Mouse (Mus musculus) right cerebral cortex, postnatal 14 days (tissue): ENCODE measurements at regions not wholly inside any gene's neighbourhood (a gene's known extent, or its start where the extent isn't known, plus 50 kb on each side); places are given as distances from the start of the nearest gene placed in this dataset.

Source experiments
- DNase-seq: peaks from one replicate; pipeline ENCODE4 v3.0.0; 2022

DNA sequence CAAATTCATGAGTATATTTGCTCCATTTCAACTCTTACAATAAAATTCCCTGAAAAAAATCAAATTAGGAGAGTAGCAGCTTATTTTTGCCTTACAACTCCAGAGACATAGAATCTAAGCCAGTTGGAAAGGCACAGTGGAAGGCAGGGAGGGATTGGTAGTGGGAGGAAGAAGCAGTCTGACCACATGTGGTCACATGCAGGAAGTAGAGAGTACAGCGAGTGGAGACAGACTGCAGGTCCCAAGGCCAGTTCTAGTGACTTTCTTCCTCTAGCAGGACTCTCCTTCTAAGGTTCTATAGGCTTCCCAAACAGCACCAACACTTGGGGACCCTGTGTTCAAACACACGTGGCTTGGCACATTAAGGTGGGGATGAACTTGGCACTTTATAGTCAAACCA lies 245.6 kb upstream of the Adgrl4 start:
- no peak for DNase-seq

DNA sequence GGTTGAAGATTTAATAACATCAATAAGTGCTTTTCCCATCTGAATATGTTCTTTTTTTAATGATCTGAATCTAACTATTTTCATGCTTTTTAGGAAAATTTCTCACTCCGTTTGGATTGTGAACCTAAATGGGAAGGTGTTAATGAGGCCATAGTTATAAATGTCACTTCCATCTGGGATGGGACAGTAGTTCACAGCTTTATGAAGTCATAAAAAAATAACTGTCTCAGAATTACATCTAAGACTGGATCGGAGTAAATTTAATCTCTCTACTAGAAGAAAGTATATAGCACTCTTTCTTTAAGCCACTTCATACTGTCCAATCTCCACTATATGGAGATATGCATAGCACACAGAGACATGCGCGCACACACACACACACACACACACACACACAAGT lies 226.7 kb upstream of the Adgrl4 start:
- no peak for DNase-seq

DNA sequence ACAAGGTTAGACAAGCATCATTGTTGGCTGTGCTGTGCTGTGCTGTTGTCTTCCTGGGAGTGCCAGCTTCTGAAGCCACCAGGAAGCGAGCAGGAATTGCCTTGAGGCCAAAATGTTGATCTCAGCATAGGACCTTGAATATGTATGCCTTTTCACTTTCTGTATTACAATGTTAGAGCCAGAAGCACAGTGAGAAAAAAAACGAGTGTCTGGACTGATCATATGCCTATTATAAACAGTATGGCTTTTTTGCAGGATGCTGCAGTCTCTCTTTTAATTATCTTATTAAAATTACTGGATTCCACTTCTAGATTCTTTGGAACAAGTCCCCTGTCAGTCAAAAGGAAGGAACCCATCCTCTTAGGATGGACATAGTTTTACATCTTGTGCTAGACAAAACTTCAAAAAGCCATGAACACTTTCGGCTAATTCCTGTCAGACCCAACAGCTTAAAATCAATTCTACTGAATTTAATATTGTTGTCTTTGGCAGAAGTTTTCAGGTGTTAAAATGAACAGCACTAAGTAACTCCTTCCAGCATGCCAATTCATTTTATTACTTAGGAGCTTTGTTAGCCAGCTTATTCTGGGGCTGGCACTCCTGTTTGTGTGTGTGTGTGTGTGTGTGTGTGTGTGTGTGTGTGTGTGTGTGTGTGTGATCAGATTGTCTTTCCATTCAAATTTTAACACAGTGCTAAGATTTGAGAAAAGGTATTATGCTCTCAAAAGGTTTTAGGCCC lies 220.8 kb upstream of the Adgrl4 start:
- no peak for DNase-seq

DNA sequence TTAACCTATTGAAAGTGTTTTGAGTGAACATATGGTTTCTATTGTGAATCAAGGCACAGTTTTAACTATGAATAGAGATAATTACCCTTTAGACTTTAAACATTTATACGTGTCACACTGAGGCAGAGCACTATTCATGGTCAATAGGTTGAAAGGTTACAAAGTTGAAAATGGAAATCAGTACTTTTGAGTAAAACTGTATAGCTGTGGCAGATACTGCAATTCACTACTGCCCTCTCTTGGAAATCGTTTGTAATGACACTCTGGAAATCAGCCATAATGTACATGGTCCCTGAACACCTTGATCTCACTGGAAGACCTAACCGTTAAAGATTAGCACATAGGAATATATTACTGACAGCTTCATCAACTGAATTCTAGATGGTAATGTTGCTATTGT lies 215.3 kb upstream of the Adgrl4 start:
- no peak for DNase-seq

DNA sequence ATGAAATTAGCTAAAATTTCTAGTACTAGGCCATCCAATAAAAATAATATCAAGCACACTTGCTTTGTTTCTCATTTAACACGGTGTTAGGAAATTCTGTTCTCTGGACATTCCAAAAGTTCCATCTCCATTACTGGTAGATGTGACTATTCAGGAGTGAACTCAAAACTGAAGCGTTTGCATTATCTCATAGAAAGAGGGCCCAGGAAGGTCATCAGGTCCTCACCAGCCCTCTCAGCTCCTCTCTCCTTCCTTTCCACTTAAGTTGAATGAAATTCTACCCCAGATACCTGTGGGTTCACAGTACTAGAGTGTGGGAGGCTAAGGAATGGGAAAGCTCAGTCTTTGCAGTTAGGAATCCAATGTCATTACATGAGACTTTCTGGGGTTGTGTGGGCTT lies 185.2 kb upstream of the Adgrl4 start:
- DNase-seq = no peak

DNA sequence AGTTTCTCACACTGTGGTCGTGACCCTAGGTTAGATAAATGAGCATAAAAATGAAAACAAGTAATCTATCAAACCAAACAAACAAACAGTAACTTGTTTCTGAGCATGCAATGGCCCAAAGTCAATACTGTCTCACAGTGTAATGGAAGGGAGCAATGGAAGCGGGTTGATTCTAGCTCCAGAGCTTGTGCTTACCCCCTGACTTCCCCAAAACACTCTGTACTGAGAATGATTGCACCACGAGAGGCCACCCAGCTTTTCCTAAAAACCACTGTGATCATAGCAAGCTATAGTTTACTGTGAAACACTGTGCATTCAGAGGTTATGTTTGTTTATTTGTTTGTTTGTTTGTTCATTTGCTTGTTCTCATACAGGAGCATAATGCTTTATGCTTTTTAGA lies 174.9 kb upstream of the Adgrl4 start:
- no peak for DNase-seq

DNA sequence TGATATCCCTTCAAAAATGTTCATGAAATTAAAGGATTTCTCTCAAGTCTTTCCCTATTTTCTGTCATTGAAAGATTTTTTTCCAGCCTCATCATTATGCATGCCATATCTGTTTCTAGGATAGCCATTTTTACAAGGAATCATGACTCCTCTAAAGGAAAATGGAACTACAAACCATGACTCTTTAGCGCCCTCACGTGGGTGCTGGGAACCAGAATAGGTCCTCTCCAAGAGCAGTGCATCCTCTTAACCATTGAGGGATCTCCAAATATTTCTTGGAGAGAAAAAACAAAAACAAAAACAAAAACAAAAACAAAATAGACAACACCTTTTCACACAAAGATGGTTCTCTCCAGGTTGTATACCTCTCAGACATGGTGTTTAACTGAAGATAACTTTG lies 172.0 kb upstream of the Adgrl4 start:
- DNase-seq = no peak

DNA sequence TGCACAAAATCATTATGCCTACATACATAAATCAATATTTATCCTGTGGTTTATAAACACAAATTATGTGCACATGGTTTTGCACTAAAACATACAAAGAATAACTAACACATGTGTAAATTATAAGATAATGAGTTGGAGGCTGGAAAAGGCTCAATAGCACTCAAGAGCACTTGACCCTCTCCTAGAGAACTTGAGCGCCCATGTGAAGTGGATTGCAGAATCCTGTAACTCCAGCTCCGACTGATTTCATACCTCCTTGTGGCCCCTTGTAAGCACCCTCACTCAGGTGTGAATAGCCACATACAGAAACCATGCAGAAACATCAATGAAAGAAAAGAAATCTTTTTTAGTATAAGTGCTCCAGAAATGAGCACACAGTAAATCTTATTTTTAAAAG lies 168.2 kb upstream of the Adgrl4 start:
- no peak for DNase-seq

DNA sequence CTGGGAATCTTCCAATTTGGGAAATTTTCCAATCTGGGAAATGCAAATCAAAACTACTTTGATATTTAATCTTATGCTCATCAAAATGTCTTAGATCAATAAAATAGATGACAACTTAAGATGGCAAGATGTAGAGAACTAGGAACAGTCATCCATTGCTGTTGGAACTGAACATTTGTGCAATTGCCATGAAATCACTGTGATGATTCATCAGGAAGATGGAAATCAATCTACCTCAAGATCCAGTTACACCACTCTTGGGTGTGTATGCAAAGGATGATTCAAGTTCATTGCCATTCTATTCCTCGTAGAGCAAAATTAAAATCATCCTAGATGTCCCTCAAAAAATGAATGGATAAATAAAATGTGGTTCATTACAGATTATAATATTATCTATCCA lies 153.9 kb upstream of the Adgrl4 start:
- DNase-seq = no peak

DNA sequence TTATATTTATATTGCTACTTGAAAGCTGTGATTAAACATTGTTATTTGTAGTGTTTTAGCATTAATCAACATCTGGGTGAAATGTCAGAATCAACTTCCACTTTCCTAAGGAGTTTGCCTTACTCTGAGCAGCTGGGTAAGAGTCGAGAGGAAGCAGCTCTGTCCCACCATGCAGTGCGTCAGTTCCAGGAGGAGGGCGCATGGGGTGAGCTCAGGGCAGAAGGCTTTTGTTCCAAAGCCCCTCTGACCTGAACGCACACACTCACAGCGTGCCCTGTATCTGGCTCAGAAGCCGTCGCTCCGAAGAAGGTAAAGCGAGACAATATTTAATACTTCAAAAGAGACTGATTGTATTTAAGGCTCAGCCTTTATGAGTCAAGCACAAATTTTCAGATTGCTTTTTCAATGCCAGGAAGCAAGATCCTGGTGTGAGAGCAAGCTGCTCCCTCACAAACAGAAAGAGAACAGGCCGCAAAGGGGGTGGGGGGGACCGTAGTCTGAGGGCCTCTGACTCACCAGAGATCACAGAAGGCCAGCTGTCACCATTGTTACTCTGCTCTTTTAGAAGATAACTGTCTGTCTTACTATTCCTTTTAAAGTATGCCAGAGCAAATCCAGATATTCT lies 143.6 kb upstream of the Adgrl4 start:
- no peak for DNase-seq

DNA sequence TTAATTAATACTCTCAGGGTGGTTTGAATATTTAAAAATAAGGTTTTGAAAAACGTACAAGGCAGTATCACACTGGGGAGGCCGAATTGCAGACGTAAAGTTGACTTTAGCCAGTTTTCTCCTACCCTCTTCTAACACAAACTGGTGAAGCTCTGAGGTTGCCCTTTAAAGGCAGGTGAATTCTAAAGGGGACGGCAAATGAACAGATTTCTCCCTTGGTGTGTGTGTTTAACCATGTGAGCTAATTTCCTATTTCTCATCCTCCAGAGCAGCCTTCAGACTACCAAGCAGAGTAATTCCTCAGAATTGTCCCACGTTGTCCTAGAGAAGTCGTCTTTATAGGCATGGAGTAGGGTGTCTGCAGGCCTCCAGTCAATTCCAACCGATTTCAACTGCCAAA lies 143.1 kb upstream of the Adgrl4 start:
- no peak for DNase-seq

DNA sequence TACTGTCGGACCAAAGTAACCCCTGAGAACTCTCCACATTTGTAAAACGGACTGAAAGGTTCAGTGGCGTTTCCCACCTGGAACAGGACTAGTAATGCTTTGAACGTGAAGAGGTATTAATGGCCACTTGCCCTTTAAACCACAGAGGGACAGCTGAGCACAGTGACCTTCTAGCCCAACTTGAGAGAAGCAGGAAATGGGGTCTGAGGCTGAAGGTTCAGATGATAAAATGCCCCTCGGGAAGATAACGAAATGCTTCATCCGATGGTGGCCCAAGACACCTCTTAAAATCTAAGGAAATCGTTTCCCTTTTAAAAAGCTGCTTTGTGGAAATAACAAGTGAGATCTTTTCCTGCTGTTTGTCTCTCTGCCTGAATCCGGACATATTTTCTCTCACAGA lies 142.7 kb upstream of the Adgrl4 start:
- DNase-seq = no peak

DNA sequence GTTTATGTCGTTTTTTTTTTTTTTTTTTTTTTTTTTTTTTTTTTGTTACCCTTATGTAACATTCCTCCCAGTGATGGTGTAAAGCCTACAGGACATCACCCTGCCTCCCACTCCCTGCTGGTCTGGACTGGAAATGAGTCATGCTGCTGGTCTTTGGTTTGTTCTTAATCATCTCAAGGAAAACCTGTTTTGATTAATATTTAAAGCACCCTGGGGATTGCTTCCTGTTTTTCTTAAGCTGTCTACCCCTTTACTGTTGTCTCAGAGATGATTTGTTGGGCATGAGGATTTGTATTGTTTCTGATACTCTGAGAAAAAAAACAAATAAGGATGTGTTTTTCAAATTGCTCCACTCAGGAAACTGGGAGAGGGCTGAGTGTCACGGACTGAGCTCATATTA lies 139.4 kb upstream of the Adgrl4 start:
- DNase-seq = no peak

DNA sequence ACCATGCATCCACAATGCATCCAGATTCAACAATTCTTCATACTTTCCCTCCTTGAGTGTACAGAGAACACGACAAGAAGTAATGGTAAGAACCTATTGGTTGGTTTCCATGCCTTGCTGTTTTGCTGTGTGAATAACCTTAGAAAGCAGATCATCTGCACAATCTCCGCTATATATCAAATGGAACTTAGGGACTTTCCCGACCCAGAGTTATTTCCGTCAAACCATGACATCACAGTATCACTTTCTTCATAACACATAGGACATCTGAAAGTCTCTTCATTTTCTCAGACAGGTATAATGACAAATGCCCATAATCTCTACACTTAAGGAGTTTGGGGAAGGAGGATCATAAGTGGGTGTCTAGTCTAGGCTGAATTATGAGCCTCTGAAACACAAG lies 132.3 kb upstream of the Adgrl4 start:
- no peak for DNase-seq

DNA sequence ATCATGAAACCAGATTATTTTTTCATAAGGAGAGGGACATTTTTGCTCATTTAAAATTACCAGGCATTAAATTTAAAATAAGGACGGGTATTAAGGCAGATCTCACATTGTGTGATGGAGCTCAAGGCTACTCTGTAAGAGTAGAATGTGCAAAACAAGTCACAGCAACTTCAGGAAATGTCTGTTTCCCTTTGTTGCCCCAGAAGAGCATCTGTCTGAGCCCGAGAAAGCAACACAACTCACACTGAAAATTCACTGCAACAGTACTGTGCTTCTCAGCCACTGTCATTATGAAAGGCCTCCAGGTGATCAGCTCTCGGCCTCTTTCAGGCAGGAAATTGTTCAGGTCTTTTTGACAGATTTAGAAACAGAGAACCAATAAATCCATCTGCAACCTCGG lies 129.7 kb upstream of the Adgrl4 start:
- no peak for DNase-seq

DNA sequence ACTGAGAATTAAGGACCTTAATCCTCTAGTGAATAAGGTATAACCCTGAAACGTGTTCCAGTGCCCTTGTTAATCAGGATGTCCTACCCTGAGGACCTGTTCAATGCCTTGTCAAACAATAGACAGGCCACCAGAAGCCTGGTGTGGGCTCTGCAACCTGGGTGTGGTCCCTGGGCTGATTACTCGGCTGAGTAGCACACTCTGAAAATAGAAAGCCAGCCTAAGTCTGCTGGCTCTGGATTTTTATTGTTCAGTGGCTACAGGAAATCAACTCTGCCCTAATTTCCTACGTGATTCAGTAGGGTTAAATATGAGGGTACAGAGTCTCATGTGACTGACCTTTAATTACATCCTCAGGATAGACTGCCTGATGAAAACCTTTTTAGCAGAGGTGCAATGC lies 113.9 kb upstream of the Adgrl4 start:
- no peak for DNase-seq

DNA sequence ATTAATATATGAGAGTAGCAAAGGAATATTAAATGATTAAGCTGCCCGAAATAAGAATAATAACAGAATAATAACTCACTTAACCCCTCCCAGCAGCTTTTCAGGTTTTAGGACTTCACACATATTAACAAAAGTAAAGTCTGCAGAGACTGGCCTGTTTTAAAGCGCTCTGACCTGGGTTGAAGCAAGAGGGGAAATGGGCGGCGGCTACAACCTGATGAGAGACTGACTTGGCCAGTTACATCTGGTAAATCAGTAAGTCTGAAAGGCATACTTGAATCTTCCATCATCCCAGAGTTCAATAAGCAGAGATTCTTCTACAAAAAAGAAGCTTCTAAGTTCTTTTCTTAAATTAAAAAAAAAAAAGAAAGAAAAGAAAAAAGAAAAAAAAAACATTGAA lies 107.9 kb upstream of the Adgrl4 start:
- DNase-seq = no peak

DNA sequence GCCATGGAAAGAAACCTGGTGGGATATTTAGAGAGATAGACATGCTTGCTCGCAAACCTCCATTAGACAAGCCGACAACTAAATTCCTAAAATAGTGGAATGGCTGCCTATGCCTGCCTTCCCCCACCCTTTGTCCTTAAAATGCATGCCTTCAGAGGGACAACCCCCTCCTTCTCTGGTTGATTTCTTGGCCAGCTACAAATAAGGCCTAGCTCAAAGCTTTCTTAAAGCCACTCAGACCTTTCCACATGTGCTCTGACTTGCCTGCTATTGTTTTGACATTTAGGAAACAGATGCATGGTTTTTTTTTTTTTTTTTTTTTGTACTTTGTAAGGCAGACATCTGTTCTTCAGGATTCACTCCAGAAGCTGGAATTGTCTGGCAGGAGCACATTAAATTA lies 105.8 kb upstream of the Adgrl4 start:
- DNase-seq = no peak

DNA sequence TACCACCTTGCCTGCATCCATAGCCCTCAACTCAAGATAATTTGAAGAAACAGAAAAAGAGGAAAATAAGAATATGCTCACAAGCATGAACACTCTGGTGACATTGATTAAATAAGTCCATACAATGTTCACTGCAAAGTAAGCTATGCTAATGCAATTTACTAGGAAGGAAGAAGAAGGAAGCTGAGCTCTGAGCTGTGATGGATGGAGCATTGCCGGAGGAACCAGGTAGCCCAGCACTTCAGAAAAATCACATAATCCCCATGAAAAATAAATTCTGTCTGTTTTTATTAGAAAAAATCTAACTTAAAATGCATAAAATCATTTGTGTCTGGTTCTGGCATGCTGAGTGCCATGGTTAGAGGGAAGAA lies 105.4 kb upstream of the Adgrl4 start:
- DNase-seq = no peak

DNA sequence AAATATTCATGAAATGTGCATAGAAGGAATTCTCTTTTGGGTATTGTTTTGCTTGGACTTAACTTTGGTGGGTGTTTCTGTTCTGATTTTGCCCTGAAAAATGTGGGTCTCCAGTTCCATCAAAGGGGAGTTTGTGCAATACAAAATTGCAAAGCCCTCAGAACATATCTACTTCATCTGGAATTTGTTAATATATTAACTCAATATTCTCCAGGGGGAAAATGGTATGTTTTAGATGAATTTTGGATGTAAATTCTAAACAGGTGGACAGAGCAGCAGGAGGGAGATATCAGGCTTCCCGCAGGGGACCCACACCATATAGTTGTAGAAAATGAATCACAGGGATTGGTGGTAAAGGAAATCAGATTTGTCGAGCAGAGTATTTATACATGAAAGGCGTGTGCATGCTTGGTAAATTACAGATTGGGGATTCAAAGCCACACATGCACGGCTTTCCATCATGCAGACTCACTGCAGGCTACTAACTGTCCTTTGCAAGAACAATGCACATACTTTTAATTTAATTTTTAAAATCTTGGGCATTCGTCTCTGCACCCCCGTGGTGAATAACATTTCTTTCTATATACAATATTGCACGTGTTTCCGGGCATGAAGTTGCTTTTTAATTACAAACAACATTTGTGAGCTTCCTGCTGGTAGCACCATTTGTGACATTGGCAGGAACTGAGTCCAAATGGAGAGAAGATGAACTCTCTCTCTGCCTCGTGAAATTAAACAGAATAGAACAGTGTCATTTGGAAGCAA lies 104.8 kb upstream of the Adgrl4 start:
- no peak for DNase-seq

DNA sequence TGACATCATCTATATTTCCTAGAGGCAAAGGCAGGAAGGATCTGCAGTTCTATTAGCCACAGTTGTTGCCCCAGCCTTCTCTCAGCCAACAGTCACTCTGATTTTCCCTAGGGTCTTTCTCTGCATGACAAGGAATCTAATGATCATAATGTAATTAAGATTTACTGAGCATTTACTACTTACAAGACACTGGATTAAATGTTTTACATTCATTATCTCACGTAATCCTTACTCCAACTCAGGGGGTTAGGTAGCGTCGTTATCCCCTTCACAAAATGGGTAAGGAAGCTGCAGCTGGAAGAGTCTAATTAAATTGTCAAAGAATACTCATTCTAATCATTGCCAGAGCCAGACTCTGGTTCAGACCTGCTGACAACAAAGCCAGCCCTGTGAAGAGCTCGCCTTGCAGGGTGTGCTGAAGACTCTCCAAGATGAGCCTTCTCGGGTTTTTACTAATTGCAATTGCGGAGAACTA lies 103.8 kb upstream of the Adgrl4 start:
- no peak for DNase-seq

DNA sequence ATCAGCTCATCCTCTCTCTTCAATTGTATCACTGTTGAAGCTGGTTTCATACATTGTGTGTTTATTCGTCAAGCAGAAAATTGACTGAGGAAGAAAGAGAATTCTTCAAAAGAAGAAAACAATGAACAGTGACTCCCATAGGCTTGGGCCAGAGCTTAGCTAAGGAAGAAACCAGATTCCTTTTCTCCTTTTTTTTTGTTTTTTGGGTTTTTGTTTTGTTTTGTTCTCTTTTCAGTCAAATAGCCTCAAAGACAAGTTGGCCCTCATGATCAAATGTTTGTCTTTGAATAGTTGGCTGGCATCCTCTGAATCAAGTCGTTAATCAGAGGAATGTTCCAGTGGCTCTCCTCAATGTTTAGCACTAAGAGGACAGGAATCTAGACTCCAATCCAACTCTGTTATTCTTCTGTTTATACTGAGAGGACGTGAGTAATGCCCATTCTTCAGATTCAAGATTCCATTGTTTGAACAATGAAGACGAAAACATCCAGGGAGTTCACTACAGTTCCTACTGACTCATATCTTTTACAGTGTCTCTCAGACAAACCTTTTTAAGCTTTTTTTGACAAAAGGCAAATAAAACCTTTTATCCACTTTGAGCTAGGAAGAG lies 86.1 kb upstream of the Adgrl4 start:
- no peak for DNase-seq

DNA sequence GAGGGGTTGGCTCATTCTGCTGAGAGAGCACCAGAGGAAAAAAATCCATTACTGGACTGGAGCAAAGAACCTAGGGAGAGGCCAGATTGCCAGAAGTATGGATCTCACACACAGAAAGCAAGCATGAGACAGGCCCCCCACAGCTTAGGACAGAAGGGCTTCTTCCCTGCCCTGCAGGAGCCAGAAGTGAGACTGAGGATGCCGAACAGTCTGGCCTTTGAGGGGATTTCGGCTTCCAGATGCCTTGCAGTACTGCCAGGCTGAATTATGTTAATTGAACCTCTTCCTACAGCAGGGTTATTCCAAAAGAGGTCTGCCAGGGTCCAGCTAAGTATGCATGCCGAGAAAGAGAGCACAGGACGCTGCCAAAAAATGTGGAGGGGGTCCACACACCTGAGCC lies 71.4 kb upstream of the Adgrl4 start:
- DNase-seq = no peak
